Mouse (Mus musculus) limb, embryonic 14.5 days (tissue): ENCODE measurements around the gene Camta1. TPM values are rescaled to one million over a fixed set of nuclear protein-coding genes. Genes with fewer than 3 reads are reported as not detected.
A peak's percentile ranks its signal among the peaks of the same experiment; 100 is the strongest.

Source experiments
- ATAC-seq: fragments of 200-750 bp; cut with Nextera tagmentation; 2 replicates; pipeline ENCODE4 v1.8.0; 2017; ENCODE audit warnings: low read depth, moderate number of reproducible peaks, moderate TSS enrichment; ENCODE audit not compliant: low FRiP score
- DNase-seq: peaks from one replicate; pipeline ENCODE4 v3.0.0-alpha.2; 2015; ENCODE audit warnings: low spot score
- H3K27ac ChIP-seq: fragments of 300-500 bp; sonication (generic); replicated peaks from 2 replicates; pipeline ENCODE4 v1.5.1; 2014; ENCODE audit warnings: low read depth, mild to moderate bottlenecking, low read length, moderate library complexity, mixed read lengths
- H3K27me3 ChIP-seq: fragments of 300-500 bp; sonication (generic); 2 replicates; pipeline ENCODE4 v1.6.1; 2014; ENCODE audit warnings: low read length, mixed read lengths; ENCODE audit not compliant: control insufficient read depth, insufficient read depth
- H3K36me3 ChIP-seq: fragments of 300-500 bp; sonication (generic); 2 replicates; pipeline ENCODE4 v1.6.1; 2014; ENCODE audit warnings: mild to moderate bottlenecking, low read length, moderate library complexity, mixed read lengths; ENCODE audit not compliant: control insufficient read depth, insufficient read depth
- H3K4me1 ChIP-seq: fragments of 300-500 bp; sonication (generic); 2 replicates; pipeline ENCODE4 v1.6.1; 2014; ENCODE audit warnings: antibody characterized with exemption, low read length, mixed read lengths; ENCODE audit not compliant: control insufficient read depth, insufficient read depth
- H3K4me2 ChIP-seq: fragments of 300-500 bp; sonication (generic); replicated peaks from 2 replicates; pipeline ENCODE4 v1.6.1; 2014; ENCODE audit warnings: low read depth, mild to moderate bottlenecking, low read length, moderate library complexity; ENCODE audit not compliant: severe bottlenecking
- H3K4me3 ChIP-seq: fragments of 300-500 bp; sonication (generic); replicated peaks from 2 replicates; pipeline ENCODE4 v1.5.1; 2014; ENCODE audit warnings: low read length
- H3K9ac ChIP-seq: fragments of 300-500 bp; sonication (generic); 2 replicates; pipeline ENCODE4 v1.6.1; 2014; ENCODE audit warnings: mild to moderate bottlenecking, low read depth, low read length, moderate library complexity; ENCODE audit not compliant: severe bottlenecking
- H3K9me3 ChIP-seq: fragments of 300-500 bp; sonication (generic); 2 replicates; pipeline ENCODE4 v1.6.1; 2016; ENCODE audit warnings: low read length; ENCODE audit not compliant: control insufficient read depth
- POLR2A ChIP-seq: fragments of 200-500 bp; IDR thresholded peaks from 2 replicates; pipeline ENCODE4 v1.8.0; 2012; ENCODE audit warnings: inconsistent platforms, mild to moderate bottlenecking, moderate library complexity, borderline replicate concordance; ENCODE audit not compliant: insufficient read depth, insufficient read length; ENCODE audit errors: extremely low read depth
- WGBS: fragments of 180-500 bp; shearing (Covaris S2); extraction: QIAGEN DNeasy Blood & Tissue Kit; methylation state at CpG from one replicate; pipeline ENCODE4 v1.1.7; 2014; 5-methylcytosine and 5-hydroxymethylcytosine counted together
- polyA plus RNA-seq, 2 experiments: library from polyadenylated mRNA; depleted of rRNA in 1 of 2; stranded (reverse) in 1 of 2; unstranded in 1 of 2; fragments of >200 nt; fragmentation: Nextera tagmentation in 1 of 2; extraction: Ambion mirVana in 1 of 2; gene quantifications; 2 replicates each; pipeline versions ENCODE4 v1.2.1 to v1.2.3; 2012 to 2014

Camta1 gene
- polyA plus RNA-seq, 2 experiments: 28.6 to 78.8 TPM

- Histone ChIP-seq H3K4me3 (no peak overlapping the region), H3K9ac (no peak overlapping the region), H3K27ac (no peak overlapping the region; the same call in 1 of the 2 replicates), H3K36me3 (no peaks in the 10 kb centered on the region), H3K4me1 (no peaks in the 10 kb centered on the region), H3K9me3 (no peaks in the 10 kb centered on the region), H3K4me2 (no peak overlapping the region), H3K27me3 (no peaks in the 10 kb centered on the region)
- 95% methylated on average over 6 of the region's 6 CpGs for WGBS
- ATAC-seq: no peak
- no peak for DNase-seq
- no peak for TF ChIP-seq POLR2A
Measured at GRCm38 (mm10) chr4:151713714-151714113, 148.0 kb downstream of the Camta1 start.

- DNase-seq (no peak), ATAC-seq (no peak)
- H3K27ac ChIP-seq: no peak overlapping the region
- no peak overlapping the region for H3K4me2 ChIP-seq
- 89% methylated on average over 2 of the region's 2 CpGs for WGBS
- no peaks in the 10 kb centered on the region for H3K36me3 ChIP-seq
- no peak for TF ChIP-seq POLR2A
- no peaks in the 10 kb centered on the region for H3K27me3 ChIP-seq
- H3K9me3 ChIP-seq: no peaks in the 10 kb centered on the region
- no peak overlapping the region for H3K9ac ChIP-seq
- H3K4me1 ChIP-seq: no peaks in the 10 kb centered on the region
- no peak overlapping the region for H3K4me3 ChIP-seq
Measured at GRCm38 (mm10) chr4:151711406-151711805, 150.3 kb downstream of the Camta1 start.

GRCm38 (mm10) chr4:151710522-151710921 is 151.2 kb downstream of the Camta1 start:
- Histone ChIP-seq H3K4me1 (no peaks in the 10 kb centered on the region), H3K27ac (no peak overlapping the region), H3K4me2 (no peak overlapping the region), H3K36me3 (no peaks in the 10 kb centered on the region), H3K27me3 (no peaks in the 10 kb centered on the region), H3K9me3 (no peaks in the 10 kb centered on the region), H3K4me3 (no peak overlapping the region), H3K9ac (no peak overlapping the region)
- DNase-seq: peak; percentile 35
- WGBS: 9% methylated on average over 7 of the region's 7 CpGs
- no peak for TF ChIP-seq POLR2A
- ATAC-seq: peak; percentile 73

- H3K36me3 ChIP-seq: no peaks in the 10 kb centered on the region
- WGBS: 76% methylated on average over 8 of the region's 8 CpGs
- ATAC-seq: no peak
Measured at GRCm38 (mm10) chr4:151709269-151709668, 152.4 kb downstream of the Camta1 start.

GRCm38 (mm10) chr4:151703069-151703735 is 158.5 kb downstream of the Camta1 start:
- WGBS: 80% methylated on average over 12 of the region's 14 CpGs
- no peak for DNase-seq
- TF ChIP-seq POLR2A: no peak
- H3K27me3 ChIP-seq: no peaks in the 10 kb centered on the region
- no peak overlapping the region for H3K9ac ChIP-seq
- H3K27ac ChIP-seq: no peak overlapping the region
- H3K4me3 ChIP-seq: no peak overlapping the region
- ATAC-seq: no peak
- no peaks in the 10 kb centered on the region for H3K9me3 ChIP-seq
- no peaks in the 10 kb centered on the region for H3K36me3 ChIP-seq
- no peaks in the 10 kb centered on the region for H3K4me1 ChIP-seq
- no peak overlapping the region for H3K4me2 ChIP-seq

More at GRCm38 (mm10) chr4:151709269-151709668, 152.4 kb downstream of the Camta1 start:
- no peaks in the 10 kb centered on the region for H3K9me3 ChIP-seq
- H3K4me2 ChIP-seq: no peak overlapping the region
- H3K4me3 ChIP-seq: no peak overlapping the region
- H3K27me3 ChIP-seq: no peaks in the 10 kb centered on the region
- H3K4me1 ChIP-seq: no peaks in the 10 kb centered on the region
- no peak overlapping the region for H3K9ac ChIP-seq
- no peak for DNase-seq
- H3K27ac ChIP-seq: no peak overlapping the region
- no peak for TF ChIP-seq POLR2A
